Mouse (Mus musculus): ENCODE measurements around the gene Acnat2. TPM values are rescaled to one million over a fixed set of nuclear protein-coding genes. Genes with fewer than 3 reads are reported as not detected.
"Not testable (repeated sequence)": the region's sequence is repeated elsewhere in the genome, so short reads cannot be mapped to it uniquely, and the experiment has no call there.

Acnat2 gene
- polyA plus RNA-seq, 1 experiment from 2014 or later: not detected

GRCm38 (mm10) chr4:49348001-49348400 is 60.0 kb downstream of the Acnat2 start:
- not testable (repeated sequence) for H3K9ac ChIP-seq; H3K4me2 ChIP-seq; H3K36me3 ChIP-seq; H3K27ac ChIP-seq; H3K9me3 ChIP-seq; H3K4me1 ChIP-seq; ATAC-seq (ENCODE audit: insufficient number of reproducible peaks, low FRiP score, low TSS enrichment, low read depth); H3K4me3 ChIP-seq; H3K27me3 ChIP-seq
- WGBS: 41% methylated on average over 1 of the region's 1 CpGs

- H3K4me1 ChIP-seq; H3K9ac ChIP-seq; H3K4me2 ChIP-seq; ATAC-seq (ENCODE audit: insufficient number of reproducible peaks, low FRiP score, low TSS enrichment, low read depth); H3K27ac ChIP-seq; H3K36me3 ChIP-seq; H3K4me3 ChIP-seq; H3K9me3 ChIP-seq; H3K27me3 ChIP-seq: not testable (repeated sequence)
- WGBS: 73% methylated on average over 3 of the region's 3 CpGs
Measured at GRCm38 (mm10) chr4:49340091-49340490, 67.9 kb downstream of the Acnat2 start.

DNA sequence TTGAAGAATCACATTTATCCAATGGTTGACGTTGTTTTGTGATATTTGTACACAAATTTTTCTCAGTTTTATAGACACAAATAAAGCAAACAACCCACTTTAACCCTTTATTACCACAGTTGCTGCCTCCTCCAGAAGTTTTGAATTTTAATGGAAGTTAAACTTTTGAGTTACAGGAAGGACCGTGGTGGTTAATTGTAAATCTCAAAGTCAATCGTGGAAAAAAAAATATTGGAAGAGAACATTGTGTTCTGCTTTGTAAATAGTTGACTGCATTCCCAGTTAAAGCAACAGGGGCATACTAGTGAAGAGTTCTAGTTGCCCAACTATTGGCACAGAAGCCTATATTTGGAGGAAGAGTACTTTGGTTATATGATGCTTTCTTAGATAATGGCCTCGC is 70.0 kb downstream of the Acnat2 start:
- H3K4me1 ChIP-seq; ATAC-seq (ENCODE audit: insufficient number of reproducible peaks, low FRiP score, low TSS enrichment, low read depth); H3K36me3 ChIP-seq; H3K4me2 ChIP-seq; H3K4me3 ChIP-seq; H3K9me3 ChIP-seq; H3K27ac ChIP-seq; H3K9ac ChIP-seq; H3K27me3 ChIP-seq: not testable (repeated sequence)
- WGBS: 77% methylated on average over 3 of the region's 4 CpGs

Other genes with a start within 250 kb of the Acnat2 start
- not detected in 2 replicates for gene Acnat1, start 65.8 kb upstream of the Acnat2 start, polyA plus RNA-seq (2015; fragmentation: Nextera tagmentation; extraction: Ambion mirVana)
- gene Baat, start 98.4 kb upstream of the Acnat2 start, polyA plus RNA-seq (2015; fragmentation: Nextera tagmentation; extraction: Ambion mirVana): 0.12 TPM in 1 of 2 replicates, not detected in the other
- gene Mrpl50, start 112.9 kb upstream of the Acnat2 start, polyA plus RNA-seq (2015; fragmentation: Nextera tagmentation; extraction: Ambion mirVana): 72.3 and 72.5 TPM in 2 replicates
- 10.1 and 11.2 TPM in 2 replicates for gene Zfp189, start 113.0 kb upstream of the Acnat2 start, polyA plus RNA-seq (2015; fragmentation: Nextera tagmentation; extraction: Ambion mirVana)
- gene Aldob, start 141.4 kb upstream of the Acnat2 start, polyA plus RNA-seq (2015; fragmentation: Nextera tagmentation; extraction: Ambion mirVana): 0.20 and 0.86 TPM in 2 replicates
- gene Tmem246, start 189.7 kb upstream of the Acnat2 start, polyA plus RNA-seq (2015; fragmentation: Nextera tagmentation; extraction: Ambion mirVana): 38.1 and 39.6 TPM in 2 replicates
- 37.0 and 40.0 TPM in 2 replicates for gene Rnf20, start 223.9 kb upstream of the Acnat2 start, polyA plus RNA-seq (2015; fragmentation: Nextera tagmentation; extraction: Ambion mirVana)